Mouse (Mus musculus) Patski (cell line): ENCODE results near the gene Lcn5. TPM values are rescaled to one million over a fixed set of nuclear protein-coding genes. Genes with fewer than 3 reads are reported as not detected.

Experiments
- ATAC-seq: fragments of 100-300 bp; one replicate; pipeline ENCODE4 v1.8.0; 2021
- CTCF ChIA-PET: fragments of 350-600 bp; sonication (Branson Sonifier 250); formaldehyde crosslinking; loops from one replicate; lab custom pipeline; 2022; ENCODE audit warnings: inconsistent platforms; lab: Charles Lee
- POLR2A ChIA-PET: fragments of 350-600 bp; sonication (Branson Sonifier 250); formaldehyde crosslinking; loops from one replicate; lab custom pipeline; 2022; ENCODE audit warnings: antibody characterized with exemption, inconsistent platforms; lab: Charles Lee
- DNase-seq: peaks from one replicate; pipeline ENCODE4 v3.0.0-alpha.2; 2011; ENCODE audit warnings: low read depth, low spot score
- H3K27me3 ChIP-seq: fragments of 371-371 bp; one replicate; pipeline ENCODE4 v1.5.1; 2021
- CTCF ChIP-seq: fragments of 100-300 bp; IDR thresholded peaks from one replicate; pipeline ENCODE4 v1.5.1; 2021
- in situ Hi-C: fragments of 300-500 bp; cut with MboI; formaldehyde crosslinking; loops from 3 replicates; pipeline ENCODE4 v1.11.1; 2018; ENCODE audit warnings: low pct_unique_long_range_greater_than_20kb, mixed read lengths
- polyA plus RNA-seq: library from polyadenylated mRNA; unstranded; gene quantifications from one replicate; pipeline ENCODE4 v1.2.3, GENCODE M21; 2021

The Lcn5 gene
- polyA plus RNA-seq, 1 experiment from 2014 or later = not detected

- H3K27me3 ChIP-seq = peaks cover 12% of the 10 kb centered on the region
- ChIA-PET CTCF (no interaction called here), POLR2A (no interaction called here)
- DNase-seq (no peak), ATAC-seq (no peak)
- in situ Hi-C loops = no loop called here
- TF ChIP-seq CTCF = no peak
Observed at GRCm38 (mm10) chr2:25633616-25634015, 24.1 kb upstream of the Lcn5 start.

- H3K27me3 ChIP-seq = peaks cover 12% of the 10 kb centered on the region
- no peak for ATAC-seq
- DNase-seq = no peak
- CTCF ChIA-PET = no interaction called here
- in situ Hi-C loops = no loop called here
- no peak for TF ChIP-seq CTCF
- POLR2A ChIA-PET = no interaction called here
Observed at GRCm38 (mm10) chr2:25634046-25634445, 23.7 kb upstream of the Lcn5 start.

- no peak for ATAC-seq
- ChIA-PET CTCF (no interaction called here), POLR2A (interaction anchor here (0.6 kb wide), 1 partner anchor 363 kb away, joined by 5 read pairs; no protein-coding TSS in a partner anchor)
Observed at GRCm38 (mm10) chr2:25639890-25640289, 17.9 kb upstream of the Lcn5 start.

GRCm38 (mm10) chr2:25652902-25653301, 4.8 kb upstream of the Lcn5 start, which contains the start of gene Lcn8:
TSS of gene Lcn8 (plus strand) at chr2:25653120.
- no peak for TF ChIP-seq CTCF
- CTCF ChIA-PET = no interaction called here
- in situ Hi-C loops = no loop called here
- POLR2A ChIA-PET = interaction anchor here (0.8 kb wide), 1 partner anchor 9 kb away, joined by 3 read pairs; no protein-coding TSS in a partner anchor
- DNase-seq = no peak
- no peak for ATAC-seq
- H3K27me3 ChIP-seq = peaks cover 12% of the 10 kb centered on the region

More at GRCm38 (mm10) chr2:25639890-25640289, 17.9 kb upstream of the Lcn5 start:
- peaks cover 11% of the 10 kb centered on the region for H3K27me3 ChIP-seq
- DNase-seq = no peak
- in situ Hi-C loops = no loop called here
- peak; percentile 60 for TF ChIP-seq CTCF

- no peak for DNase-seq
- TF ChIP-seq CTCF = no peak
- peaks cover 12% of the 10 kb centered on the region for H3K27me3 ChIP-seq
- ChIA-PET POLR2A (no interaction called here), CTCF (interaction anchor here (1.1 kb wide), 1 partner anchor 16 kb away, joined by 3 read pairs; no protein-coding TSS in a partner anchor)
- in situ Hi-C loops = no loop called here
- no peak for ATAC-seq
Observed at GRCm38 (mm10) chr2:25654502-25654901, 3.2 kb upstream of the Lcn5 start.

GRCm38 (mm10) chr2:25656691-25657090, 1.1 kb upstream of the Lcn5 start:
- in situ Hi-C loops = no loop called here
- ATAC-seq (no peak), DNase-seq (no peak)
- H3K27me3 ChIP-seq = peaks cover 9% of the 10 kb centered on the region
- POLR2A ChIA-PET = interaction anchor here (0.7 kb wide), 1 partner anchor 61 kb away, joined by 13 read pairs; no protein-coding TSS in a partner anchor
- CTCF ChIA-PET = interaction anchor here (0.6 kb wide), 1 partner anchor 29 kb away, joined by 3 read pairs; the partner anchor contains the start of gene Fcna
- TF ChIP-seq CTCF = no peak

GRCm38 (mm10) chr2:25657246-25657645, 506 bp upstream of the Lcn5 start:
- DNase-seq (peak; percentile 48), ATAC-seq (no peak)
- in situ Hi-C loops = no loop called here
- CTCF ChIA-PET = interaction anchor here (0.6 kb wide), 1 partner anchor 29 kb away, joined by 3 read pairs; the partner anchor contains the start of gene Fcna
- no peak for TF ChIP-seq CTCF
- peaks cover 6% of the 10 kb centered on the region for H3K27me3 ChIP-seq
- POLR2A ChIA-PET = no interaction called here

- CTCF ChIA-PET = no interaction called here
- no peaks in the 10 kb centered on the region for H3K27me3 ChIP-seq
- ATAC-seq (no peak), DNase-seq (no peak)
- no peak for TF ChIP-seq CTCF
- in situ Hi-C loops = no loop called here
- POLR2A ChIA-PET = no interaction called here
Observed at GRCm38 (mm10) chr2:25660279-25660678, 2.5 kb downstream of the Lcn5 start.

GRCm38 (mm10) chr2:25661245-25661970, 3.7 kb downstream of the Lcn5 start:
- CTCF ChIA-PET = interaction anchor here (1.4 kb wide), 1 partner anchor 43 kb away, joined by 3 read pairs; no protein-coding TSS in a partner anchor
- no peak for TF ChIP-seq CTCF

GRCm38 (mm10) chr2:25663511-25663910, 5.8 kb downstream of the Lcn5 start:
- in situ Hi-C loops = no loop called here
- POLR2A ChIA-PET = no interaction called here
- CTCF ChIA-PET = no interaction called here
- no peaks in the 10 kb centered on the region for H3K27me3 ChIP-seq
- no peak for ATAC-seq
- no peak for DNase-seq
- TF ChIP-seq CTCF = peak; percentile 83

More at GRCm38 (mm10) chr2:25661245-25661970, 3.7 kb downstream of the Lcn5 start:
- ATAC-seq (no peak), DNase-seq (no peak)
- in situ Hi-C loops = no loop called here
- POLR2A ChIA-PET = no interaction called here
- no peaks in the 10 kb centered on the region for H3K27me3 ChIP-seq

- in situ Hi-C loops = no loop called here
- POLR2A ChIA-PET = no interaction called here
- DNase-seq (no peak), ATAC-seq (no peak)
- CTCF ChIA-PET = no interaction called here
- TF ChIP-seq CTCF = no peak
- H3K27me3 ChIP-seq = no peaks in the 10 kb centered on the region
Observed at GRCm38 (mm10) chr2:25664125-25664524, 6.4 kb downstream of the Lcn5 start.
